Comparison of ENCODE assay signal across 10 mouse cellular contexts in genomic region chr4:152312186-152312585, GRCm38 (mm10). TPM values are rescaled to one million over a fixed set of nuclear protein-coding genes. Genes with fewer than 3 reads are reported as not detected.
DNase-seq lines count a peak whose midpoint lies in the region; ATAC-seq lines count a peak whose summit lies in the region.
"Had no signal": no experiment of that assay in that cellular context is flagged by ENCODE, and none has a peak within 500 bp of the region (broad histone marks: within the 10 kb centered on the region; RNA-seq: fewer than 3 reads in every experiment).

No protein-coding gene starts in this region.

- no peak for DNase-seq in heart, postnatal 10 days
- peak; percentile 86 for DNase-seq in R1 (ENCODE audit: low read depth, low spot score)
- no peak for DNase-seq in hindbrain, embryonic 14.5 days (ENCODE audit: low spot score)
- no peak for DNase-seq in midbrain, embryonic 14.5 days
- DNase-seq in right cerebral cortex, postnatal 4 days: no peak
- DNase-seq in urinary bladder, postnatal 36 days (ENCODE audit: low spot score in 2 of 2): no peak
- no peak for DNase-seq in spleen, postnatal 36 days (ENCODE audit: low spot score in 2 of 2)
- DNase-seq: cerebellum, adult 18-20 months had no signal

- ATAC-seq in heart, embryonic 12.5 days (ENCODE audit: insufficient number of reproducible peaks, low FRiP score): no peak
- ATAC-seq in hindbrain, embryonic 14.5 days (ENCODE audit: low FRiP score): no peak
- ATAC-seq in midbrain, embryonic 14.5 days (ENCODE audit: low FRiP score, low TSS enrichment): no peak

- intact Hi-C loops in heart, postnatal 10 days (cut with DNase I): no loop called here

- H3K4me1 ChIP-seq in heart, embryonic 12.5 days (replicated peaks): peaks cover 42% of the 10 kb centered on the region
- peaks cover 21% of the 10 kb centered on the region; the same call in 1 of the 2 replicates for H3K4me1 ChIP-seq in hindbrain, embryonic 14.5 days (replicated peaks; ENCODE audit: control insufficient read depth, insufficient read depth, low read length)
- H3K4me1 ChIP-seq in midbrain, embryonic 14.5 days (ENCODE audit: control insufficient read depth, insufficient read depth, low read length): peaks cover 6% of the 10 kb centered on the region; the same call in 1 of the 2 replicates

- H3K36me3 ChIP-seq in heart, embryonic 12.5 days: peaks cover 28% of the 10 kb centered on the region
- peaks cover 8% of the 10 kb centered on the region; the same call in 1 of the 2 replicates for H3K36me3 ChIP-seq in hindbrain, embryonic 14.5 days (replicated peaks; ENCODE audit: control insufficient read depth, insufficient read depth)
- H3K36me3 ChIP-seq in midbrain, embryonic 14.5 days (ENCODE audit: control insufficient read depth, insufficient read depth, low read length): 0 out of 2 replicates have a peak, but pooled peaks cover 8% of the 10 kb centered on the region

- H3K9me3 ChIP-seq in heart, embryonic 12.5 days (replicated peaks): no peaks in the 10 kb centered on the region
- no peaks in the 10 kb centered on the region for H3K9me3 ChIP-seq in hindbrain, embryonic 14.5 days (ENCODE audit: control insufficient read depth, low read length)
- no peaks in the 10 kb centered on the region for H3K9me3 ChIP-seq in midbrain, embryonic 14.5 days (ENCODE audit: control insufficient read depth, low read length)

- H3K4me3 ChIP-seq in heart, embryonic 12.5 days: no peak overlapping the region
- peak overlapping the region; percentile 3; the same call in 1 of the 2 replicates for H3K4me3 ChIP-seq in hindbrain, embryonic 14.5 days (replicated peaks; ENCODE audit: low read length)
- H3K4me3 ChIP-seq in midbrain, embryonic 14.5 days (replicated peaks; ENCODE audit: low read depth, low read length): peak overlapping the region; percentile 38; the same call in 1 of the 2 replicates

- peaks cover 72% of the 10 kb centered on the region for H3K27me3 ChIP-seq in heart, embryonic 12.5 days (replicated peaks)
- peaks cover 76% of the 10 kb centered on the region for H3K27me3 ChIP-seq in hindbrain, embryonic 14.5 days (ENCODE audit: control insufficient read depth, insufficient read depth, low read length)
- peaks cover 71% of the 10 kb centered on the region for H3K27me3 ChIP-seq in midbrain, embryonic 14.5 days (ENCODE audit: control insufficient read depth, insufficient read depth, low read length)

- H3K4me2 ChIP-seq in heart, embryonic 12.5 days: peak overlapping the region; percentile 3; the same call in 1 of the 2 replicates
- peak overlapping the region; percentile 71 for H3K4me2 ChIP-seq in hindbrain, embryonic 14.5 days (replicated peaks)
- H3K4me2 ChIP-seq in midbrain, embryonic 14.5 days (ENCODE audit: low read length): peak overlapping the region; percentile 63

- no peak overlapping the region for H3K27ac ChIP-seq in heart, embryonic 12.5 days (ENCODE audit: poor library complexity, severe bottlenecking)
- H3K27ac ChIP-seq in hindbrain, embryonic 14.5 days: no peak overlapping the region
- no peak overlapping the region for H3K27ac ChIP-seq in midbrain, embryonic 14.5 days (replicated peaks; ENCODE audit: low read depth, low read length)

- H3K9ac ChIP-seq in heart, embryonic 12.5 days: no peak overlapping the region
- H3K9ac ChIP-seq in hindbrain, embryonic 14.5 days: no peak overlapping the region
- H3K9ac ChIP-seq in midbrain, embryonic 14.5 days (replicated peaks; ENCODE audit: low read length): 0 out of 2 replicates have a peak overlapping the region, but pooled peaks have one; percentile 9

- 12% methylated on average over 14 of the region's 14 CpGs for WGBS in heart, embryonic 12.5 days
- WGBS in hindbrain, embryonic 14.5 days: 5% methylated on average over 14 of the region's 14 CpGs
- 2% methylated on average over 14 of the region's 14 CpGs for WGBS in midbrain, embryonic 14.5 days

RNA-seq across cellular contexts. Expression of gene Rnf207, which starts 6.6 kb away (rescaled TPM):
- 56.5 and 62.1 TPM in 2 replicates for polyA plus RNA-seq in heart, embryonic 12.5 days (2016; fragmentation: Nextera tagmentation; extraction: Ambion mirVana)
- 100 to 1,000 TPM in 1 of 2 experiments, 10 to 100 TPM in 1; 95.9 to 112 TPM for total RNA-seq in heart, postnatal 10 days (2021)
- 5.6 and 6.9 TPM in 2 replicates for polyA plus RNA-seq in hindbrain, embryonic 14.5 days (2014; fragmentation: Nextera tagmentation; extraction: Ambion mirVana)
- 4.2 and 6.9 TPM in 2 replicates for polyA plus RNA-seq in midbrain, embryonic 14.5 days (2014; fragmentation: Nextera tagmentation; extraction: Ambion mirVana)

RNA-seq across cellular contexts. Expression of gene Rpl22, which starts 13.4 kb away (rescaled TPM):
- polyA plus RNA-seq in heart, embryonic 12.5 days (2016; fragmentation: Nextera tagmentation; extraction: Ambion mirVana): 278 and 280 TPM in 2 replicates
- 100 to 1,000 TPM; 283 to 290 TPM for total RNA-seq in heart, postnatal 10 days (2021)
- polyA plus RNA-seq in hindbrain, embryonic 14.5 days (2014; fragmentation: Nextera tagmentation; extraction: Ambion mirVana): 154 and 178 TPM in 2 replicates
- 165 and 174 TPM in 2 replicates for polyA plus RNA-seq in midbrain, embryonic 14.5 days (2014; fragmentation: Nextera tagmentation; extraction: Ambion mirVana)

RNA-seq across cellular contexts. Expression of gene Icmt, which starts 15.2 kb away (rescaled TPM):
- 24.0 and 25.4 TPM in 2 replicates for polyA plus RNA-seq in heart, embryonic 12.5 days (2016; fragmentation: Nextera tagmentation; extraction: Ambion mirVana)
- 10 to 100 TPM; 27.3 to 33.4 TPM for total RNA-seq in heart, postnatal 10 days (2021)
- polyA plus RNA-seq in hindbrain, embryonic 14.5 days (2014; fragmentation: Nextera tagmentation; extraction: Ambion mirVana): 20.6 and 22.8 TPM in 2 replicates
- 14.9 and 23.7 TPM in 2 replicates for polyA plus RNA-seq in midbrain, embryonic 14.5 days (2014; fragmentation: Nextera tagmentation; extraction: Ambion mirVana)

RNA-seq across cellular contexts. Expression of gene Hes3, which starts 20.7 kb away (rescaled TPM):
- not detected in 2 replicates for polyA plus RNA-seq in heart, embryonic 12.5 days (2016; fragmentation: Nextera tagmentation; extraction: Ambion mirVana)
- total RNA-seq in heart, postnatal 10 days (2021): not detected
- polyA plus RNA-seq in hindbrain, embryonic 14.5 days (2014; fragmentation: Nextera tagmentation; extraction: Ambion mirVana): 0.24 and 1.2 TPM in 2 replicates
- 0.39 and 1.2 TPM in 2 replicates for polyA plus RNA-seq in midbrain, embryonic 14.5 days (2014; fragmentation: Nextera tagmentation; extraction: Ambion mirVana)
- polyA plus RNA-seq: C2C12 had no signal

RNA-seq across cellular contexts. Expression of gene Chd5, which starts 26.3 kb away (rescaled TPM):
- polyA plus RNA-seq in heart, embryonic 12.5 days (2016; fragmentation: Nextera tagmentation; extraction: Ambion mirVana): 0.08 TPM in 1 of 2 replicates, not detected in the other
- total RNA-seq in heart, postnatal 10 days (2021): under 1 TPM; 0.05 to 0.17 TPM
- polyA plus RNA-seq in hindbrain, embryonic 14.5 days (2014; fragmentation: Nextera tagmentation; extraction: Ambion mirVana): 41.9 and 46.7 TPM in 2 replicates
- 38.4 and 53.5 TPM in 2 replicates for polyA plus RNA-seq in midbrain, embryonic 14.5 days (2014; fragmentation: Nextera tagmentation; extraction: Ambion mirVana)

Comparison
In these comparisons a context has a peak if more than half of its experiments do, and no peak if none do; other contexts are left out.
1. H3K4me2 ChIP-seq: peak in every context shown above with its lines; median percentile 71 in hindbrain, embryonic 14.5 days; 63 in midbrain, embryonic 14.5 days; 3 in heart, embryonic 12.5 days.